Mouse (Mus musculus): Measurements from ENCODE around the gene Pck2. TPM values are rescaled to one million over a fixed set of nuclear protein-coding genes. Genes with fewer than 3 reads are reported as not detected.

Gene Pck2
- polyA plus RNA-seq, 1 experiment from 2014 or later, result 5.9 TPM

DNA sequence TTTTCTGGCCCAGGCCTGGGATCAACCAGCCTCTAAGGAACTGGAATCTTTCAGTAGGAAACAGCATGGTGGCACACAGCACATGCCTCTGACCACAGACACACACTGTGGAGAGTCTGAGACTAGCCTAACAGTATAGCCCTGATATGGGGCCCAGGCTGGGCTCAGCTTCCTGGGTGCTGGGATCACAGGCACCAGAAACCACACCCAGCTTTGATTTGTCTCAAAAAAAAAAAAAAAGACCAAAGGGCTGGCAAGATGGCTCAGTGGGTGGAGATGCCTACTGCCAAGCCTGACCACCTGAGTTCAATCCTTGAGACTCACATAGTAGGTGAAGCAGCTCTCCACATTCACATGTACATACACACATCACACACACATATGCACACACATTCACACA lies 14.6 kb downstream of the Pck2 start:
- Histone ChIP-seq H3K27ac (no peak overlapping the region), H3K4me3 (ENCODE audit: inconsistent target) (no peak overlapping the region), H3K79me2 (ENCODE audit: inconsistent target) (peaks cover 15% of the 10 kb centered on the region; the same call in 1 of the 2 replicates)

DNA sequence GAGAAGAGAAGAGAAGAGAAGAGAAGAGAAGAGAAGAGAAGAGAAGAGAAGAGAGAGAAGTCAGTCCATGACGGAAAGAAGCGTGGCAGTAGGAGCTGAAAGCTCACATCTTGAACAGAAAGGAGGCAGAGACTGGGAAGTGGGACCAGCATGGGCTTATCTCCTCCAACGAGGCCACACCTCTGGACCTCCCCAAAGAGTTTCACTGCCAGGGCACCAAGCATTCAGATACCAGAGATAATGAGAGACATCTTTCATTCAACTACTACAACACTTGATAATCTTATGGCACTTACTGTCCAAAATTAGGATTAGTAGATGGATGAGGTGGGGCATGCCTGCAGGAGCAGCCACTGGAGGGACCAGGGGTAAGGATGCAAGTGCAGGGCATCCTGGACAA lies 15.7 kb downstream of the Pck2 start:
- WGBS (ENCODE audit: missing documents), result 82% methylated on average over 3 of the region's 3 CpGs
- Histone ChIP-seq H3K79me2 (ENCODE audit: inconsistent target) (peaks cover 15% of the 10 kb centered on the region; the same call in 1 of the 2 replicates), H3K36me3 (ENCODE audit: inconsistent target) (no peaks in the 10 kb centered on the region), H3K4me3 (ENCODE audit: inconsistent target) (no peak overlapping the region), H3K27ac (no peak overlapping the region)

More for the DNA sequence above, 14.6 kb downstream of the Pck2 start:
- H3K36me3 ChIP-seq (ENCODE audit: inconsistent target), result peaks cover 3% of the 10 kb centered on the region; the same call in 1 of the 2 replicates

DNA sequence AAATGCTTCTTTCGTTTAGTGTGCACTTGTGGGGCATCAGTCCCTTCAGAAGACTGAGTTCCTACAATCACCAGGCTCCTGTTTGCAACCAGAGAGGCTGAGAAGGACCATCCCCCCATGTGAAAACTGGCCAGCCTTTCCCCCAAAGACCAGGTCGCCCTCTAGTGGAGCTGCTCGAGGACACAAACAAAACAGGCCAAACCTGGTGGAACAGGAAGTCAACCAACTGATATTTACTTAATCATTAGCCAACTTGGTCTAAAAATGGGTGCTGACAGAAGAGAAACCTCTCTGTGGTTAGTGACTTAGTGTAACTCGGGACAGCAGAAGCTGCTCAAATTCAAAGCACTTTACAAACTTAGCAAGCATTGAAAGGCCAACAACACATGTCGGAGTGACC lies 16.9 kb downstream of the Pck2 start:
- WGBS (ENCODE audit: missing documents), result 6% methylated on average over 5 of the region's 5 CpGs
- peak overlapping the region; percentile 96 for H3K27ac ChIP-seq
- peaks cover 27% of the 10 kb centered on the region; the same call in 1 of the 2 replicates for H3K79me2 ChIP-seq (ENCODE audit: inconsistent target)
- no peak overlapping the region for H3K4me3 ChIP-seq (ENCODE audit: inconsistent target)
- no peaks in the 10 kb centered on the region for H3K36me3 ChIP-seq (ENCODE audit: inconsistent target)

DNA sequence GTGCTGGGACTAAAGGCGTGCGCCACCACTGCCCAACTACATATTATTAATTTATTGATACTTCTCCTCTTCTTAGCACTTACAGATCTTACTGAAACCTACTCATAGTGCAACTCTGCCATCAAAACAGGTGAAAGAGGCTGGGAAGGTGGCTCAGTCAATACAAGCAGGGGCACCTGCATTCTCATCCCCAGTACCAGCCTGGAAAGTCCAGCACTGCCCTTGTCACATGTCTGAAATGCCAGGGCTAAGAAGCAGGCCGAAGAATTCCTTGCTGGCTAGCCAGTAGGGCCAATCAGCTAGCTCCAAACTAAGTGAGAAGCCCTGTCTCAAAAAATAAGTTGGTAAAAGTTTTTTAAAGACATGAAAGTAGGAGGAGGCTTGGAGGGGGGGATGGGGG lies 17.5 kb downstream of the Pck2 start:
- Histone ChIP-seq H3K4me3 (ENCODE audit: inconsistent target) (no peak overlapping the region), H3K79me2 (ENCODE audit: inconsistent target) (peaks cover 29% of the 10 kb centered on the region; the same call in 1 of the 2 replicates), H3K27ac (peak overlapping the region; percentile 96), H3K36me3 (ENCODE audit: inconsistent target) (0 out of 2 replicates have a peak, but pooled peaks cover under 1% of the 10 kb centered on the region)
- WGBS (ENCODE audit: missing documents), result 83% methylated on average over 3 of the region's 3 CpGs

DNA sequence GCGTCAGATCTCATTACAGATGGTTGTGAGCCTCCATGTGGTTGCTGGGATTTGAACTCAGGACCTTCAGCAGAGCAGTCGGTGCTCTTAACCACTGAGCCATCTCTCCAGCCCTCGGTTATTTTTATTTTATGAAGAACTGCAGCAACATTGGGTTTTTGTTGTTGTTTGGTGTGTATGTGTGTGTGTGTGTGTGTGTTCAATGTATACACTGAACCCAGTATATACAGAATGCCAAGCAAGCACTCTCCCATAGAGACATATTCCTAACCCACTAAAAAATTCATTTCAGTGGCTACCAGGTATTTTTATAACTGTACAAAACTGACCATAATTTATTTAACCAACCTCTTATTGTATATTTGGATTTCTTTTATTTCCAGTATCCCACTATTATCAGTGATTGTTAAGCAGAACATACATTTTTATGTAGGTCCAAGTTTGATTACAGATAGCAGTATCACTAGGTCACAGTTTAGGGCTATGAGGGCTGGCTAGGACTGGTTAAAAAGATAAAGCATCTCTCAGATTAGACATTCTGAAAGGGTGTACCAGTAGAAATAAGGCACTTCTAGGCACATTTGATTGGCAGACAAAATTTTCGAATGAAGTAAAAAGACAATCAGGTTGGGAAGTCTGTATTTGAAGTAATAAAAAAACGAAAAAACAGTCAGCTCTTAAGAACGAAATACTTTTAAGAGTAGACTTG lies 18.8 kb downstream of the Pck2 start:
- H3K36me3 ChIP-seq (ENCODE audit: inconsistent target), result peaks cover 8% of the 10 kb centered on the region
- H3K4me3 ChIP-seq (ENCODE audit: inconsistent target), result peak overlapping the region; percentile 89
- peaks cover 29% of the 10 kb centered on the region; the same call in 1 of the 2 replicates for H3K79me2 ChIP-seq (ENCODE audit: inconsistent target)
- peak overlapping the region; percentile 96 for H3K27ac ChIP-seq
- 45% methylated on average over 6 of the region's 6 CpGs for WGBS (ENCODE audit: missing documents)

DNA sequence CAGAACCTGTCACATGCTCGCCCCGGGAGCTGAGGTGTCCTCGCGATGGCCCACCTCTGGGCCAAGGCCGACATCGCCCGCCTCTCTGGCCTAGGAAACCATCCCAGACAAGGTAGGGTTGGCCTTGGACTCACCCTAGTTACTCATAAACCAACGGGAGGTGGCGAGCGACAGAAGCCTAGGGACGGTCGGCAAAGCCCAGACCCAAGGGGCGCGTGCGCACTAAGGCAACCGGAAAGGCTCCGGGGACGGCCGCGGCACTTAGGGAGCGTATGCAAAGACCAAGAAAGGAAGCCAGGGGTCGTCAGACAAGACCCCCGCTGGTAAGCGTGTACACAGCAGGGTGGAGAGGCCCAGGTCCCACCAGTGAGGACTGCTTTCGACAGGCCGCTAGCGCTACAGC lies 19.7 kb downstream of the Pck2 start, which contains the start of gene Dcaf11:
Gene Dcaf11, plus strand, starts transcription at position 208 of the 403 bp plus-strand sequence.
- Histone ChIP-seq H3K27ac (peak within 1 kb of the TSS; percentile 96), H3K79me2 (ENCODE audit: inconsistent target) (peaks cover 29% of the 10 kb centered on the region; the same call in 1 of the 2 replicates), H3K4me3 (ENCODE audit: inconsistent target) (peak within 1 kb of the TSS; percentile 89), H3K36me3 (ENCODE audit: inconsistent target) (peaks cover 17% of the 10 kb centered on the region)
- under 1% methylated on average over 26 of the region's 27 CpGs for WGBS (ENCODE audit: missing documents)

DNA sequence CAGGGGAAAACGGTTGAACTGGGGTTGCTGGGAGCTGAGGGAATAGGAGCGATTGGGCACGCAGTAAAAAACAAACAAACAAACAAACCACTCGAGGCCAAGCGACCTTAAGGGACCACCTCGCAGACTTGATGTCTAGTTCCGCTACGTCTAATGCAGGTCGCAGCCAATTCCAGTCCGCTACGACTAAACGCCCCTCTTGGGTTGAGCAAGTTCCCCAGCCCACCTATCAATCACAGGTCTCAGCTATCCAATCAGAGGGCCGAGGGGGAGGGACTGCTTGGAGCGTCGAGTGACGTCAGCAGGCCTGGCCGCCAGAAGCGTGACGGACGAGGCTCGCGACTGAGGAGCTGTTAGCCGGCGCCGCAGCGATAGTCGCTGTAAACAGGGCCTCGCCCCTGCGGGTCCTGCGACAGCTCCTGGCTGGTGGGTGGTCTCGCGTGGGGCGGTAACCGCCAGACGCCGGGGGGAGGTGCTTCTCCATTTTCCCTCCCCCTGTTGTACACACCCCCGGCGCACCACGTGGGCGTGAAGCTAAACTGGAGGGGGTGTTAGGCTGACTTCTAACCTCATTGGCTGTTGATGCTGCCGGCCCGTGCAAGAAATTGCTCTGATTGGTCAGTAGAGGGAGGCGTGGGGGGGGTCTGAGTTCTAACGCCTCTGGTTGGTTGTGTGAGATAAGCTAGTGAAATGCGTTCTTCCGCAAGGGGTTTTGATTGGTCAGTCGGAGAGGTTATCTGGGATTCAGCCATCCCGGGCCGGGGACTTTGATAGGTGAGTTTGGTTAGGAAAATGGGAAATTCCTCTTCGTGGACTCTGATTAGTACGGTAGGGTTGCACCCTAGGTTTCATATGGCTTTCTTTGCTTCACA lies 20.4 kb downstream of the Pck2 start, which contains the start of gene A730061H03Rik:
Gene A730061H03Rik, minus strand, starts transcription at position 205 of the 872 bp plus-strand sequence.
- Histone ChIP-seq H3K4me3 (ENCODE audit: inconsistent target) (peak within 1 kb of the TSS; percentile 89), H3K27ac (peak within 1 kb of the TSS; percentile 96), H3K79me2 (ENCODE audit: inconsistent target) (peaks cover 29% of the 10 kb centered on the region; the same call in 1 of the 2 replicates), H3K36me3 (ENCODE audit: inconsistent target) (peaks cover 23% of the 10 kb centered on the region)
- 2% methylated on average over 51 of the region's 51 CpGs for WGBS (ENCODE audit: missing documents)

DNA sequence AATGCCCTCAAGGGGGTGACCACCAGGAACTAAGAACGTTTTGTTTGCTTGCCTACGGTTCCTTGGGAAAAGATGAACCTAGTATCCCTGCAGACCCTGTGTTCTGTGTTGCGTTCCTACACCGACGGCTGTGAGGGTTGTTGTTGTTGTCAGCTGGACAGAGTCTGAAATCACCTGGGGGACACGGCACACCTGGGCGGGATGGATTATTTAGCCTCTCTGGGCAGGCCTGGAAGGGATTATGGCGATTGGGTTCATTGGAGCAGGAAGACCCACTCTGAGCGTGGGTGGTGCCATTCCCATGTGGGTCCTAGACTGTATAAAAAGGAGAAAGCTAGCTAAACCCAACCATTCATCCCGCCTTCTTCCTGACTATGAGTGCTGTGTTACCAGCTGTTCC lies 21.8 kb downstream of the Pck2 start:
- WGBS (ENCODE audit: missing documents), result 98% methylated on average over 10 of the region's 10 CpGs

DNA sequence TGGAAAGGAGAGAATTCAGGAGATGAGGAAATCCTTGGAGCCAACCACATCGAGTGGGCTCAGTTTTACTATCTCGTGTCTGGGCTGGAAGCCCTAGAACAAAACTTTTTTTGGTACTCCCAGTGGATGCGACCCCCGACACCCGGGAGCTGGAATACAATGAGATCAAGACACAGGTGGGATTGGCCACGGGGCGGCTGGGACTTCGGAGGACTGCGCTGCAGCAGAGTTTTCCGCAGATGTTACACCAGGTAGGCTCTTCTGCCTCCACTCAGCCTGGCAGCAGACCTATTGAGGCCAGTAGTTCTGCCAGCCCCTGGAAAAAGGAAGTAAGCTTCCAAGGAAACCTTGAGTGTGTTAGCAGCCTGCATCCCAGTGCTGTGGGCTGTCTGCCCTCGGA lies 23.2 kb downstream of the Pck2 start:
- peaks cover 26% of the 10 kb centered on the region; the same call in 1 of the 2 replicates for H3K79me2 ChIP-seq (ENCODE audit: inconsistent target)
- 93% methylated on average over 11 of the region's 11 CpGs for WGBS (ENCODE audit: missing documents)

More for the DNA sequence above, 21.8 kb downstream of the Pck2 start:
- no peak overlapping the region for H3K27ac ChIP-seq
- H3K79me2 ChIP-seq (ENCODE audit: inconsistent target), result peaks cover 29% of the 10 kb centered on the region; the same call in 1 of the 2 replicates
- H3K4me3 ChIP-seq (ENCODE audit: inconsistent target), result no peak overlapping the region
- H3K36me3 ChIP-seq (ENCODE audit: inconsistent target), result peaks cover 37% of the 10 kb centered on the region

DNA sequence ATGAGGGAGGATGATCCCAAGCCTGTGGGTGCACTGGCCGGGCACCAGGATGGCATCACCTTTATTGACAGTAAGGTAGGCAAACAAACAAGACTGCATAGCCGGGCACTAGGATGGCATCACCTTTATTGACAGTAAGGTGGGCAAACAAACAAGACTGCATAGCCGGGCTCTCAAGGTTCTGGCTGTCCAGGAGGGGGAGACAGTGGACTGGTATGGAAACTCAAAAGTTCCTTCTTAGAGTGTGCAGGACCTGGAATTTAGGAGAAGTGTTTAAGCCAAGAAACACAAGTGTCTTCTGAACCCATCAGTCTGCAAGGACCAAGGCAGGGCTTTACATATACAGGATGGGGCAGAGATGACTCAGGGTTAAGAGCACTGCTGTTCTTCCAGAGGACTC lies 25.7 kb downstream of the Pck2 start:
- Histone ChIP-seq H3K4me3 (ENCODE audit: inconsistent target) (no peak overlapping the region), H3K27ac (no peak overlapping the region), H3K36me3 (ENCODE audit: inconsistent target) (peaks cover 68% of the 10 kb centered on the region), H3K79me2 (ENCODE audit: inconsistent target) (peaks cover 14% of the 10 kb centered on the region; the same call in 1 of the 2 replicates)
- 96% methylated on average over 3 of the region's 3 CpGs for WGBS (ENCODE audit: missing documents)

More for the DNA sequence above, 23.2 kb downstream of the Pck2 start:
- no peak overlapping the region for H3K4me3 ChIP-seq (ENCODE audit: inconsistent target)
- H3K36me3 ChIP-seq (ENCODE audit: inconsistent target), result peaks cover 51% of the 10 kb centered on the region
- no peak overlapping the region for H3K27ac ChIP-seq

DNA sequence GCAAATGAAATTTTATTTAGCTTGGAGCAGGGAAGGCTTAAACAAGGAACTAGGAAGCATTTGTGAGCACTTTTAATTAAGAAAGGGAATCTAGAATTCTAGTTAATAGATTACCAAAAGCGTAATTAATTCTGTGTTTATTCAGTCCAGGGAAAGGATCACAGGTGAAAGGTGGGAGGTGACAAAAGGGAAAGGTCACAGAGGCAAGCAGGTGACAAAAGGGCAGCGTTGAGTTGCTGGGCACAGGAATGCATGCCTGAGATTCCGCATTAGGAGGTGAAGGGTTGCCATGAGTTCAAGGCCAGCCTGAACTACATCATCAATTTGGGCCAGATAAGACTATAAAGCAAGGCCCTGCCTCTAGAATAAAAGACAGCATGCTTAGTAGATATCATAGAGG lies 27.4 kb downstream of the Pck2 start:
- Histone ChIP-seq H3K27ac (no peak overlapping the region), H3K36me3 (ENCODE audit: inconsistent target) (peaks cover 68% of the 10 kb centered on the region)
- WGBS (ENCODE audit: missing documents), result 93% methylated on average over 3 of the region's 3 CpGs

DNA sequence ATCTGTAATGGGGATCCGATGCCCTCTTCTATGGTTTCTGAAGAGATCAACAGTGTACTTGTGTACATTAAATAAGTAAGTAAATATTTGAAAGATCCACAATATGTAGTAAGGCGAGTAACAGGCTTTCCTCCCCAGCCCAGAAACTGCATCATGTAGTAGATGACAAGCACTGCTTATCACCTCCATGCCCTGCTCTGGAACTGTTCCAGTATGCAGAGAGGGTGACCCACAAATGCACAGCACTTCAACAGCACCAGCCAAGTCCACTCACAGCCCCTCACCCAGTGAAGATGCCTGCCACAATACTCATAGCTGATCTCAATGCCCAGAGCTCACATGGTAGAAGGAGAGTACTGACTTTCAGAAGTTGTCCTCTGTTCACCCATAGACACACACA lies 30.5 kb downstream of the Pck2 start:
- Histone ChIP-seq H3K36me3 (ENCODE audit: inconsistent target) (peaks cover 44% of the 10 kb centered on the region), H3K79me2 (ENCODE audit: inconsistent target) (no peaks in the 10 kb centered on the region), H3K27ac (no peak overlapping the region), H3K4me3 (ENCODE audit: inconsistent target) (no peak overlapping the region)
- WGBS (ENCODE audit: missing documents), result 96% methylated on average over 2 of the region's 2 CpGs

More for the DNA sequence above, 27.4 kb downstream of the Pck2 start:
- Histone ChIP-seq H3K4me3 (ENCODE audit: inconsistent target) (no peak overlapping the region), H3K79me2 (ENCODE audit: inconsistent target) (no peaks in the 10 kb centered on the region)

DNA sequence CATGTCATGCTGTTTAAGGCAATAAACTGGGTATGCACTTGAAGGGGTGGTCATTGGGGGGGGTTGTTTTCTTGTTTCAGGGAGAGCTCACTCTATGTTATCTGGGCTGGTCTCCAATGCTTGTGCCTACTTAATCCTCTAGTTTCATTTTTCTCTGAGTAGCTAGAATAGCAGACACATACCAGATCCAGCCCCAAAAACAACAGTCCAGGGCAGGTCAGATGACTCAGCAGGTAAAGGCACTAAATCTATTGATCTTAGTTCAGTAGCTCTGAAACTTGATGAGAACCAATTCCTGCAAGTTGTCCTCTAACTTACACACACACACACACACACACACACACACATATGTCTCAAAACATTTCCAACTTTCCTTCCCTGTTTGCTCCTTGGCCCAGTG lies 31.7 kb downstream of the Pck2 start:
- no peaks in the 10 kb centered on the region for H3K79me2 ChIP-seq (ENCODE audit: inconsistent target)
- H3K4me3 ChIP-seq (ENCODE audit: inconsistent target), result no peak overlapping the region
- no peak overlapping the region for H3K27ac ChIP-seq
- peaks cover 32% of the 10 kb centered on the region for H3K36me3 ChIP-seq (ENCODE audit: inconsistent target)

DNA sequence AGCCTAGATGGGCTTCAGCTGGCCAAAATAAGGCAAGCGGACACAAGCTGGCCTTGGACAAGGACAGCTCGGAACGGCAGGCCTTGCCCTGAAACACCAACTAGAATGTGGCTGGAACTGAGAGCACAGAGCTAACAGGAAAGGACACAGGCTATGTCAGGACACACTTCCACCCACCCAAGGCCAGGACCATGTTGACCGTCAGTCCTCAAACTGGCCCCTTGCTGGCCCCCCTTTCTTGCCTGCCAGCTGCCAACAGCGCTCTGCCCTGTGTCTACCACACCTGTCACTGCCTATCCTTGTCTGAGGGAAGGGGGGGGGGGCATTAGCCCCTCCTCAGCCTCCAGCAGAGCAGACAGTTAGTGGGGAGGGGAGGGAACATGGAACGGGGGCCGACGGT lies 35.2 kb downstream of the Pck2 start, which contains the start of gene Fitm1:
Gene Fitm1, plus strand, starts transcription at position 316 of the 400 bp plus-strand sequence.
- Histone ChIP-seq H3K79me2 (ENCODE audit: inconsistent target) (peaks cover 20% of the 10 kb centered on the region), H3K27ac (no peak within 1 kb of the TSS), H3K4me3 (ENCODE audit: inconsistent target) (no peak within 1 kb of the TSS), H3K36me3 (ENCODE audit: inconsistent target) (peaks cover 9% of the 10 kb centered on the region)
- WGBS (ENCODE audit: missing documents), result 77% methylated on average over 8 of the region's 8 CpGs

All from macrophage (primary cell).